Mouse (Mus musculus): ENCODE measurements at regions not wholly inside any gene's neighbourhood (a gene's known extent, or its start where the extent isn't known, plus 50 kb on each side); places are given as distances from the start of the nearest gene placed in this dataset.

GRCm38 (mm10) chr1:190530079-190530478, 359.6 kb upstream of the Prox1 start:
- intact Hi-C loops (cut with DNase I) = no loop called here
- no peak for DNase-seq (ENCODE audit: extremely low spot score in 1 of 2, low spot score in 2 of 2)

DNA sequence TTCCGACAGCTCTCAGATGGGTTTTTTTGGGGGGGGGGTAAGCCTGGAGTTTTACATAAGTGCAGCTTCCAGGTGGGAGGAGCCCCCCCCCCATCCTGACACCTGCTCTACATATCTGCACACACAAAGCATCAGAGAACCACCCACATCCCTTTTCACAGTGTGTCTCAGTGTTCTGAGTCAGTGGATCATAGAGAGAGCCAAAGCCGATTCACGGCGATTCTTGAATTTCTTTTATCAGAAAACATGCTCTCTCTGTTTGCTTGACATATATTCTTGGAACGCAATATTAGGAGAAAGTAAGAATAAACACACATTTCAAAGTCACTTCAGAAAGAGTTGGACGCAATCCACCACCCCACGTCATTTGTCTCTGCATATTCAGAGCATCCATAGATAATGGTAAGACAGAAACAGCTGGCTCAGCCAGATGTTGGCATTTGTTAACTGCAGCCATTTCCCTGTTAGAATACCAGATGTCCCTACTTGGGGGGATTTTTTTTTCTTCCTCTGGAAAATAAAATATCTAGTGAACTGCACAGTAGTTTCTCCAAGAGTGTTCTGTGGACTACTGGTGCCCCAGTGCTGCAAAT, 357.1 kb upstream of the Prox1 start:
- intact Hi-C loops (cut with DNase I) = no loop called here
- DNase-seq (ENCODE audit: extremely low spot score in 1 of 2, low spot score in 2 of 2) = no peak

DNA sequence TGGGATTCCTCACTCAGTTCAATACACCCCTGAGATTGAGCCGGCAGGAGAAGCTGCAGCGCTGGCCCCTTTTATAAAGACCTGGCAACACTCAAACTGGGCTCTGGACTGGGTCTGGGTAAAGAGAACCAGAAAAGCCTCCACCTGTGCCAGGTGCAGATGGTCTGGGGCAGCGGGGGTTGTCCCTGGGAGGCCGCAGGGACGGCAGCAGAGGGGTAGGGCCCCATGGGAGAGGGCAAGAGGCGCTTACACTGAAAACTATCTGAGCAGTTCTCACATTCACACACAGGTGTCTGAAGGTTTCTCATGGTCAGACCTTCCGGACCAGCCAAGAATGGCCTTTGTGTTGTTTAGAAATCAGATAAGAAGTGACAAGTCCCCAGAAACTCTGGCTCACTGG, 356.1 kb upstream of the Prox1 start:
- intact Hi-C loops (cut with DNase I) = no loop called here
- DNase-seq (ENCODE audit: extremely low spot score in 1 of 2, low spot score in 2 of 2) = no peak

GRCm38 (mm10) chr1:190526046-190526445, 355.5 kb upstream of the Prox1 start:
- intact Hi-C loops (cut with DNase I) = no loop called here
- peak in 1 of 2 experiments; percentile 1 for DNase-seq (ENCODE audit: extremely low spot score in 1 of 2, low spot score in 2 of 2)

- intact Hi-C loops (cut with DNase I) = no loop called here
- no peak for DNase-seq (ENCODE audit: extremely low spot score in 1 of 2, low spot score in 2 of 2)
Observed at GRCm38 (mm10) chr1:190500106-190500505, 329.6 kb upstream of the Prox1 start.

DNA sequence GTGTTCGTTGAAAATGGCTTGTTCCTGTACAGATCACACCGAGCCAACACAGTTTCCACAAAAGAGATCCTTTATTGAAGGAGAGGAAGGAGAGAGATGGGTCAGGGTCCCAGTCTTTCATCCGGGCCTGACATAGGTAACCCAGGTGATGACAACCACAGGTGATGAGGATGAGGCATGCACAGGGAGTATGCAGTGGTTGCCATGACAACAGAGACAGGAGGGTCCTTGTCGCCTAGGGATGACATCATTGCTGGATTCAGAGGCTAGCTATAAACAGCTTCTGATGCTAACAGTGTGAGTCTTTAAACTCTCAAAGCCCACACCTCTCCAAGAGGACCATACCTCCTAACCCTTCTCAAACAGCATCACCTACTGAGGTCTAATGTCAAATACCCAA, 327.0 kb upstream of the Prox1 start:
- peak in 1 of 2 experiments; percentile 16 for DNase-seq (ENCODE audit: extremely low spot score in 1 of 2, low spot score in 2 of 2)
- intact Hi-C loops (cut with DNase I) = no loop called here

- peak in 1 of 2 experiments; percentile 38 for DNase-seq (ENCODE audit: extremely low spot score in 1 of 2, low spot score in 2 of 2)
- intact Hi-C loops (cut with DNase I) = no loop called here
Observed at GRCm38 (mm10) chr1:190495741-190496520, 325.4 kb upstream of the Prox1 start.

DNA sequence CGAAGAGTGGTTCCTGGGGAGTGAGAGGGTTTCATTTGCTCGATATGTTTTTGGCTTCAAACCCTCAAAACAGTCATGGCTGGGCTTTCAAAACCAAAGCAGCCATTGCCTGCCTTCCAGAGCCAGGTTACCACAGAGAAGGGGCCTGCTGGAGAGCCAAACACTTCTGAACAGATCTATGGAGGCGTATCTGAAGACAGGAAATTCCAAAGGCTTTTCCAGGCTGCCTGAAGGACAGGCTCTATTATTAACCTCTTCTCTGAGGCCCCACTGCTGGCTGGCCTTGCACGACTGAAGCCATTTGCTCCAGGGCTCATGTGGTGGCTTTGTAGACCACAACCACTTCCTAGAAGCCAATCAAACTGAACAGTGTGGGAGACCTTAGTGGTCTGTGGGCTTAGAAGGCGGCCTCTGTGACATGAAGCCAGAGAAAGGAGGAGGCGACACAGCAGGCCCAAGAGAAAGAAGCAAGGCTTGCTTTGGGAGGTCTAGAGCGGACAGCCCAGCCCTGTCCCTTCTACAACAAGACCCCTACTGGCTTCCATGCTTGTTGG, 316.1 kb upstream of the Prox1 start:
- DNase-seq (ENCODE audit: extremely low spot score in 1 of 2, low spot score in 2 of 2) = peak in 1 of 2 experiments; percentile 7
- intact Hi-C loops (cut with DNase I) = no loop called here

DNA sequence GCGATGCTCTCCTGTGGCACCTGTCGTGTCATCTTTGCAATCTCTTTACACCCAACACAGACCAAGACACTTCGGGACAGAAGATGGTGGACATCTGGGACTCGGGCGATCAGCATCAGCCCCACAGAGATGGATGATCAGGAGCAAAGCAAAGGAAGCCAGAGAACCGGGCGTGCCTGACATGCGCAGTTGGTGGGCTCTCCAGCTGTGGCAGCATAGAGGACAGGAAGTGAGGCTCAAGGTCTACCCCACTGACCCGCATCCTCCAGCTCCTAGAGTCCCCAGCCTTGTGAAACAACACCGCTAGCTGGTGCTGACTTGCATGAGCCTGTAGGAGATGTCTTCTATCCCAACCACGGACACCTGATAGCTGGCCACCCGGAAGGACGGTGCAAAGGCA, 312.9 kb upstream of the Prox1 start:
- DNase-seq (ENCODE audit: extremely low spot score in 1 of 2, low spot score in 2 of 2) = peak in 1 of 2 experiments; percentile 15
- intact Hi-C loops (cut with DNase I) = no loop called here

- peak in 1 of 2 experiments; percentile 20 for DNase-seq (ENCODE audit: extremely low spot score in 1 of 2, low spot score in 2 of 2)
- intact Hi-C loops (cut with DNase I) = no loop called here
Observed at GRCm38 (mm10) chr1:190481071-190481470, 310.6 kb upstream of the Prox1 start.

DNA sequence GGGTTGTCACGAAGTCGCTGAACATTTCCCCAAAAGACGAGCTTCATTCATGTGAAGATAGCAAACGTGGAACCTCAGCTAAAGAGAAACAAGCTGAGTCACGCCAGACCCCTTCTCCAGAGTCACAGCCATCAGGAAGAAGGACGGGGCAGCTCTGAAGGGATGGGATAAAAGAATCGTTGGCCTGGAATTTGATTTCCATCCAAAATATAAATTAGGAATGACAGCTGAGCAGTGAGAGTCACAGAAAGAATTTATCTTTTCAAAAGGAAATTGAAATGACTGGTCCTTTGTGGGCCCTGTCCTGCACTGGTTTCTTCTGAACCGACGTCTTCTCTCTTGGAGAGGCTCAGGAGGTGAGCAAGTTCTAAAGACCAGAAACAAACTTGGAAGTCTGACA, 310.1 kb upstream of the Prox1 start:
- intact Hi-C loops (cut with DNase I) = no loop called here
- DNase-seq (ENCODE audit: extremely low spot score in 1 of 2, low spot score in 2 of 2) = peak in 1 of 2 experiments; percentile 7

GRCm38 (mm10) chr1:190472761-190473160, 302.2 kb upstream of the Prox1 start:
- intact Hi-C loops (cut with DNase I) = no loop called here
- peak in 1 of 2 experiments; percentile 10 for DNase-seq (ENCODE audit: extremely low spot score in 1 of 2, low spot score in 2 of 2)

GRCm38 (mm10) chr1:190470336-190470735, 299.8 kb upstream of the Prox1 start:
- DNase-seq (ENCODE audit: extremely low spot score in 1 of 2, low spot score in 2 of 2) = peak in 1 of 2 experiments; percentile 8
- intact Hi-C loops (cut with DNase I) = no loop called here

GRCm38 (mm10) chr1:190457541-190458061, 287.1 kb upstream of the Prox1 start:
- no peak for DNase-seq (ENCODE audit: extremely low spot score in 1 of 2, low spot score in 2 of 2)
- intact Hi-C loops (cut with DNase I) = no loop called here

DNA sequence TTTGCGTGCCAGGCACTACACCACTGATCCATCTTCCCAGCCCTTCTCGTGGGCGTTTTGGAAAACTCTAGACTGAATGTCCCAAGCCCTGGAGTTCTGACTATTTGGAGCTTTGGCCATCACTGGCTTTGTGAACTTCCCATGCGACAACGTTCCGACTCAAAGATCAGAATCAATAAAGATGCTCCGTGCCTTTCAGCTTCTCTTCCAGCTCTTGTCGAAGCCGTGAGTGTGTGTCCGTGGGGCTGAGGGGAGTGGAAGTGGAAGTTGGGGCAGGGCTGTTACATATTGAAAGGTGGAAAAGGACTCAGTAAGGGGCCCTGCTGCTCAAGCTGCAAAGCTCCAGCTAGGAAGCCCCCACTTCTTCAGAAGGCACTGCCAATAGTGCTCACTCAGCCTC, 283.0 kb upstream of the Prox1 start:
- no peak for DNase-seq (ENCODE audit: extremely low spot score in 1 of 2, low spot score in 2 of 2)
- intact Hi-C loops (cut with DNase I) = no loop called here

DNA sequence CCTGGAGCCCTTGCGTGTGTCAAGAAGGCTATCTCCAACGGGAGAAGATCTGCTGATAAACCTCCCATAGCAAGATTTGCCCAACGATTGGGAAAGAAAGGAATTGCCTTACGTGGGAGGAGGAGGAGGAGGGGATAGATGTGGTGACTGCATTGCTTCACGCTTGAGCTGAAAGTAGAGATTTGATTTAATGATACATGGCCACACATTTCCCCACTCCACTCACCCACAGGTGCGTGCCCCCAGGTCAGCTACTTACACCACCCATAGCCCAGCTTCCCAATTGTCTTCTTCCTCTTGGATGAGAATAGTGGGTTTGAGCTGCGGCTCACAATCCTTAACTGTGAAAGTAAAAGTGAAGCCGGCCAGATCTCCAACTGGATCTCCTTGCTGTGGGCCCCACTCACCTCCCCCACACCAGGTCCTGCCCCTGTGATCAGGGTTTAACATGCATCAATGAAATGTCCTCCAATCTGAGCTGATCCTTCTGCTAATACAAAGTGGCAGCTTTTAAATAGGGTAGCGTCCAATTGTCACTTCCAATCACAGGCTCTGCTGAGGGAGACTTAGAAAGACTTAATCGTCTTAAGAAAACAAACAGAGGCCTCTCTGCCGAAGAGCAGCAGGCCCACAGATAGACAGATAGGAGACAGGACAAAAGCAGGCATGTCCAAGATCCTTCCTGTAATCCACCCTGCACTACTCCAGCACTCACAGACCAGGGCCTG, 281.8 kb upstream of the Prox1 start:
- DNase-seq (ENCODE audit: extremely low spot score in 1 of 2, low spot score in 2 of 2) = no peak
- intact Hi-C loops (cut with DNase I) = no loop called here

- no peak for DNase-seq (ENCODE audit: extremely low spot score in 1 of 2, low spot score in 2 of 2)
- intact Hi-C loops (cut with DNase I) = no loop called here
Observed at GRCm38 (mm10) chr1:190448263-190448662, 277.7 kb upstream of the Prox1 start.

DNA sequence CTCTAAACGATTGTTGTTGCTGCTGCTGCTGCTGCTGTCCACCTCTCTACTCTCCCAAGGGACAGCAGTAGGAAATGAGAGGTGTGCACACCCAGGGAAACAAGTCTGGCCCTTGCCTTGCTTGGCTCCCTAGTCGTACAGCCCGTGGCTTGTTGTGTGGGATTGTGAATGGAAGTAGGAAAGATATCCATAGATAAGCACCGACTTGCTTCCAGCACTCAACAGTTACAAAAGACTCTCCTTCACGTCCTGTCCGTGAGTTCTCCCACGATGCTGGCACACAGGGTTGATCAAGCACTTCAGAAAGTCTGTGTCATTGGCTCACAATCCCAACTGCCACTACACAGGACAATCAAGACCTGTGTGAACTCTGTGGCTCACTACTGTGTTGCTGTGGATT, 276.7 kb upstream of the Prox1 start:
- DNase-seq (ENCODE audit: extremely low spot score in 1 of 2, low spot score in 2 of 2) = no peak
- intact Hi-C loops (cut with DNase I) = no loop called here

DNA sequence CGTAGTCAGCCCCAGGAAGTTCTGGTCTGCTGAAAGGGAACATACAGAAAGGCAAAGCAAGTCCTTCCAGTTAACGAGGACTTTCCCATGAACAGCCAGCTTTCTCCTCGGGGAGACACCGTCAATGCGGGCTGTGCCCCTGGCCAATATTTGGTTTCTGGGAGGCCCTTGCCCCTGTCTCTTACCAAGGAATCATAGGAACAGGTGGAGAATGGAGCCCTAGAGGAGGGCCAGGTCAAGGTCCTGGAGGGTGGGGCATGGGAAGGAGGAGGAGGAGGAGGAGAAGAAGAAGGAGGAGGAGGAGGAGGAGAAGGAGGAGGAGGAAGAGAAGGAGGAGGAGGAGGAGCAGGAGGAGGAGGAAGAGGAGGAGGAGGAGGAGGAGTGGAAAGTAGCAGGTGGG, 276.2 kb upstream of the Prox1 start:
- intact Hi-C loops (cut with DNase I) = no loop called here
- DNase-seq (ENCODE audit: extremely low spot score in 1 of 2, low spot score in 2 of 2) = no peak
